Mouse (Mus musculus) splenic B cell, adult 2 months (primary cell): ENCODE results near the gene Riok2.

Source experiments
- DNase-seq: peaks from one replicate; pipeline ENCODE4 v3.0.0-alpha.2; 2011; ENCODE audit warnings: low read depth, low spot score
- H3K27me3 ChIP-seq: 2 replicates; pipeline ENCODE4 v1.6.1; 2012; ENCODE audit warnings: mild to moderate bottlenecking, low read length, moderate library complexity, mixed read lengths; ENCODE audit not compliant: control insufficient read depth, poor library complexity, insufficient read depth, severe bottlenecking
- H3K36me3 ChIP-seq: 2 replicates; pipeline ENCODE4 v1.6.1; 2012; ENCODE audit warnings: mild to moderate bottlenecking, low read length, moderate library complexity, mixed read lengths; ENCODE audit not compliant: control insufficient read depth, poor library complexity, insufficient read depth, severe bottlenecking

Gene Riok2

DNA sequence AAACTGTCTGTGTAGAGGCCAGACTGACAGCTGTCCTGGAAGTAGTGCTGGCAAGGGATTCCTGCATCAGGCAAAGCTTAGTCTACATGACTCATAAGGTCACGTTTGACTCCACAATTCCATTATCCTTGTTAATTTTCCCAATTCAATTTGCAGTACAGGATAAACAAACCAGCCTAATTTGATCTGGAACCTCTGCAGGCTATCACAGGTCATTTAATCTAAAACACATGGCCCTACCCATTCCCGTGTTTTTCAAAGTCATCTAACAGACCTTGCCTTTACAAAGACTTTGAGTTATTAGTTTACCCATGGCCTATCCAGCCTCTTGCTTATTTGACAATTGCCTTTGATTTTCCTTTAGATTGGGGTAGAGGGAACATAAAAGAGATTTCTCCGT is 51.8 kb downstream of the Riok2 start:
- DNase-seq, result no peak
- H3K36me3 ChIP-seq, result no peaks in the 10 kb centered on the region
- no peaks in the 10 kb centered on the region; the same call in 1 of the 2 replicates for H3K27me3 ChIP-seq

DNA sequence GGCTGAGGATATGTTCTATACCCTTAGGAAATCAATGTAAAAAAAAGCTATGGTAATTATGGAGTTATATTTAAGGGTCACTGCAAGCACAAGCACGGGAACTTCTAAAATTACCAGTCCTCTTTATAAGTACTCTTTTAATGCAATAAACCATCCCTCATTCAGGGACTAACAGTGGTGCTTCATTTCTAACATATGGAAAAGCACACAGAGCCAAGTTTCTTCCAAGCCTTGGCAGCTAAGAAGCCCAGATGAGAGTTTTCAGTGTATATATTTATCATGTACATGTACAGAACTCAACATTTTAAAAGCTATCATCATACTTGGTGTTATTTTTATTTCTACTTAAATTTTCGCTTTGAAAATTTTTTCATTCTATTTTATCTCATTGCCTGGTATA is 54.8 kb downstream of the Riok2 start:
- Histone ChIP-seq H3K27me3 (no peaks in the 10 kb centered on the region; the same call in 1 of the 2 replicates), H3K36me3 (no peaks in the 10 kb centered on the region)
- no peak for DNase-seq

GRCm38 (mm10) chr17:17433679-17434078 is 59.6 kb downstream of the Riok2 start:
- no peak for DNase-seq
- Histone ChIP-seq H3K27me3 (no peaks in the 10 kb centered on the region), H3K36me3 (no peaks in the 10 kb centered on the region)

GRCm38 (mm10) chr17:17438576-17439191 is 64.6 kb downstream of the Riok2 start:
- DNase-seq, result no peak
- no peaks in the 10 kb centered on the region for H3K27me3 ChIP-seq
- H3K36me3 ChIP-seq, result no peaks in the 10 kb centered on the region

DNA sequence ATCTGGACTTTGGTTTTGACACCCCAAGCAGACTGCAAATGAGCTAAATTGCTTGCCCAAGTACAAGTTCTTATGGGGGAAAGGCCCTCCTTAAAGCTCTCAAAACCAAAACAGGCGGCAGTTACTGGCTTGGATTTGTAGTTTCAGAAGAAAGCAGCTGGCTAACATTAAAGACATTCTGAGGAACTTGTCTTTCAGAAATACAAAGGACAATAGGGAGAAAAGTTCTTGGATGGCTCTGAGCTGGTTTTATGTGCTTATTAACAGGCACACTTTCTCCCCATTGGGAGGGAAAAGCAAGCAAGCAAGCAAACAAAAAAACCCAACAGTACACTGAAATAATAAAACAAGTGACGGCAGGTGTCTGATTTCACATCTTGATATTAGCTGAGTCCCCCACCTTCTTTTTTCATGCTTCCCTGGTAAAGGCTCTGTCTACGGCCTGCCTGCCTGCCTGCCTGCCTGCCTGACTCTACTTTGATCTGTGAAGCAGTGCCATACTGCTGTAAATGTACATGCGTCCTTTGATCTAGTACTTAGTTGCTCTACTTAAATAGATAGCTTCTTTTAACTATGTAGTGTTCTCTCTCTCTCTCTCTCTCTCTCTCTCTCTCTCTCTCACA is 67.9 kb downstream of the Riok2 start:
- no peak for DNase-seq
- Histone ChIP-seq H3K36me3 (no peaks in the 10 kb centered on the region), H3K27me3 (no peaks in the 10 kb centered on the region)

DNA sequence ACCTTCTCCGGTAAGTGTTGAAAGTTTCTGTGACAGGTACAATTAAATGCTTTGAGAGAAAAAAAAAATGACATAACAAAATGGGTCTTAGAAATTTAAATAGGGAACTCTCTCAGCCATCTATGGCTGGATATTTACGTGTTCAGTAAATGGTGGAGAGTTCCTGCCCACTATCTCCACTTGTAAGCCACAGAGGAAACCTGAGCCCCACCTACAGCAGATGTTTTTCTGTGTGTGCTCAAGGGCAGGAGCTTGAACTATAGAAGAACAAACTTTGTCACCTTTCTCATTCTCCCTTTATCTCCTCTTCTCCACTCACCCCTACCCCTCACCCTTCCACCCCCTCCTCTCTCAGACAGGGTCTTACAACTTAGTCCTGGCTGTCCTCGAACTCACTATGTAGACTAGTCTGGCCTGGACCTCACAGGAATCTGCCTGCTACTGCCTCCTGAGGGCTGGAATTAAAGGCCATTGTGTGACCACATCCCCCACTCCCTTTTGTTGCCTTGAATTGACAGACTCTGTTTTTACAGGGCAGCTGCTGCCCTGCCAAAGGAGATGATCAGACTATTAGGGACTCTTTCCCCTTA is 70.3 kb downstream of the Riok2 start:
- Histone ChIP-seq H3K27me3 (no peaks in the 10 kb centered on the region), H3K36me3 (no peaks in the 10 kb centered on the region)
- no peak for DNase-seq
